Mouse (Mus musculus) left cerebral cortex, adult 9 months (tissue): Measurements from ENCODE around the gene Zcchc8.
"Not testable (repeated sequence)": the region's sequence is repeated elsewhere in the genome, so short reads cannot be mapped to it uniquely, and the experiment has no call there.

Experiments
- DNase-seq, 2 experiments: peaks; one replicate each; pipeline ENCODE4 v3.0.0; 2022; ENCODE audit warnings: low spot score in 2 of 2

Gene Zcchc8

DNA sequence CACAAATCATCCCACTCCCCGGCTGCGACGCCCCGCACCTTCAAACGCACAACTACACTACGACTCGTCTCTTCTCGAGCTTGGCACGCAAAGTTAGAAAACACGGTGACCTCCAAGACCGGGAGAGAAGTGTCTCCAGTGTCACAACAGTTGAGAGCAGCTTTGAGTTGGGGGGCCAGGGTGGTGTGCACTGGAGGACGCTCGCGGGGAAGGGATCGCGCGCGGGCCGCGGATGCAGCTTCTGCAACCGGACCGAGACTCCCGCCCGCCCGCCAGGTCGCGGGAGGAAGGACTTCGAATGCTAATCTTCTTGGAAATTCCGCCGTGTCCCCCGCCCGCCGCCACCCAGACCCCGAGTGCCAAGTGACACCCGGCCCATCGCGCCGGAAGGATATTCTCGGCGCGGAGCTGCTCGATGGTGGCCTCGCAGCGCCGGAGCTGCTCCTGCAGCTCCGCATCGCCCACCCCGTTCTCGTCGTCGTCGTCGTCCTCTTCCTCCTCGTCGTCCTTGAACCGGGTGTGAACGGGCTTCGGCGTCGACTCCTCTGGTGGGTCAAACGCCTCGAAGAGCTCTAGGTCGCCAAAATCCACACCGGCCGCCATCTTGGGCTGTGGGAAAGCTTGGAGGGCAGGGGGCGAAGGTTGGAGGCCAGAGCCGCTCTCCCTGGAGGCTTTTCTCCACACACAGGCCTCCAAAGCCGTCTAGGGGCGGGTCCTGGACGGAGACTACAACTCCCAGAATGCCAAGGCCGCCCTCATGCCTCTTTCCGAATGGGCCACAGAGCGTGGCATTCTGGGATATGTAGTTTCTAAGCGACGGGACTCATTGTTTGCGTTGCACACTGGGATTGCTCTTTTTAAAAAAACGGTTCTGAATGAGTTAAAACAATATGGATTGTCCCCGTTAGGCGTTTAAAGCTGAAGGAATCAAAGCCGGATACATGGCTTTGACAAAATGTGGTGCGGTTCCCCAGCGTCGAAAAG is at the start of gene Zcchc8:
TSS of gene Zcchc8 (minus strand) at position 773 of the 984 bp plus-strand sequence.
- DNase-seq = peak; percentile 93 to 98

- DNase-seq = not testable (repeated sequence)
Observed at GRCm38 (mm10) chr5:123766455-123766854, 45.6 kb upstream of the Zcchc8 start.

DNA sequence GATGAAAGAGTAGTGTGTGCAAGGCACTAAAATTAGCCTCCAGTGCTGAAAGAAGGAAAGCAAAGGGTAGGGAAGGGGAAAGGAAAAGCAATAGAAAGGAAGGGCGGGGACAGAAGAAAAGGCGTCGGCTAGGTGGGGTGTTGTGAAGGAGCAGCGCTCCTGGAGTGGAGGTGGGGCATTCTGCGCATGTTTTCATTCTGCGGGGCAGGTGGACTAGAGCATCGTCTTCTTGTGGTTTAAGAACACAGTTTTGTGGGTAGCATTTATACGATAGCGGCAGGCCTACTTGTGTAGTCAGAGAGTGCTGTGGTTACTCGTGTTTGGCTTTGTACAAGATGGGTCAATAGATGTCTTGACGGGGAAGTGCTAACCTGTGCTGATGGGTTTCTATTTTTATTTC is 44.6 kb upstream of the Zcchc8 start:
- DNase-seq = no peak

DNA sequence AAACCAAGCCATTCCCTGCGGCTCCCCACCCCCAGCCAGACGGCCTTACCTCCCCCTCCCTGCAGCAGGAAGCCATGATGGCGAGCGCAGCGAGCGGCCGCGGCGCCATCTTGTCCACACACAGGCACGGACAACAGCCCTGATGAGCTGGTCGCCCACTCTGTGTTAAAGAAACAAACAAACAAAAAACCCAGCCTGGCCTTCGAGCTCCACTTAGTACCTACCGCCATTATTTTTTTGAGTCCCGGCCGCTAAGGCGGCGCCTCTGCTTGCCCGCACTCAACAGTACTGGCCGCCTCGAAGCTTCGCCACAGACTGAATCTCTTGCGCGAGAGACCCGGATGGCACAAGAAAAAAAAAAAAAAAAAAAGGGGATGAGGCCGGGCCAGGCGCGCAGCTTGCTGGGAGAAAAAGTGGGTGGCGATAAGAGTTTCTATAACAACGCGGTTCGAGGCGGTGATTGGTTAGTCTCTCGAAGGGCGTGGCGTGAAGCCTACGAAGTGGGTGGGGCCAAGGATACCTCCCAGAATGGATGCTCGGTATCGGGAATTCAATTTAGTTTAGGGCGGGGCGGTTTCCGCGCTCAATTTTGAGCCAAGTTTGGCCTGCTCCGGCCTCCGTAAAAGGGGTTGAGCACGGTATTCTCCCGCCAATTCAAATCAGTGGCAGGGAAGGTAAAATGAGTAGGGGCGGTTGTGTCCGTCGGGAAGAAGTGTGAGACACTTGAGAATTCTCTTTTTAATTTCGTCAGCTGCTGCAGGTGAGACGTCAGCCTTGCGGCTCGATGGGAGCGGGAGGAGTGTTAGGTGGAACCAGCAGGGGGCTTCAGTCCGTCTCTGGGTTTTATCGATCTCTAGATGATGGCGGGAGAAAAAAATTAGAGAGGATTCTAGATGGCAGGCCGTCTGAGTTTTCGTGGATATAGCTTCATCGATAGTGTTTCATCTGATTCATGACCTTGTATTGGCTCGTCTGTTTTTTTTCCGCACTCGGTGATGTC is 28.5 kb upstream of the Zcchc8 start, which contains the start of the genes Rsrc2 and Kntc1:
TSS of gene Rsrc2 (minus strand) at position 350 of the 1,000 bp plus-strand sequence.
TSS of gene Kntc1 (plus strand) at position 652 of the 1,000 bp plus-strand sequence.
- DNase-seq = peak; percentile 99 to 100

- DNase-seq = no peak
Observed at GRCm38 (mm10) chr5:123748339-123749064, 27.6 kb upstream of the Zcchc8 start.

GRCm38 (mm10) chr5:123747604-123748003 is 26.7 kb upstream of the Zcchc8 start:
- no peak for DNase-seq

GRCm38 (mm10) chr5:123746253-123746652 is 25.4 kb upstream of the Zcchc8 start:
- DNase-seq = no peak

GRCm38 (mm10) chr5:123744358-123744757 is 23.5 kb upstream of the Zcchc8 start:
- DNase-seq = no peak

GRCm38 (mm10) chr5:123730981-123731380 is 10.1 kb upstream of the Zcchc8 start:
- DNase-seq = no peak

GRCm38 (mm10) chr5:123723816-123724215 is 2.9 kb upstream of the Zcchc8 start:
- DNase-seq = not testable (repeated sequence)

- DNase-seq = no peak
Observed at GRCm38 (mm10) chr5:123714622-123715021, 6.3 kb downstream of the Zcchc8 start.

DNA sequence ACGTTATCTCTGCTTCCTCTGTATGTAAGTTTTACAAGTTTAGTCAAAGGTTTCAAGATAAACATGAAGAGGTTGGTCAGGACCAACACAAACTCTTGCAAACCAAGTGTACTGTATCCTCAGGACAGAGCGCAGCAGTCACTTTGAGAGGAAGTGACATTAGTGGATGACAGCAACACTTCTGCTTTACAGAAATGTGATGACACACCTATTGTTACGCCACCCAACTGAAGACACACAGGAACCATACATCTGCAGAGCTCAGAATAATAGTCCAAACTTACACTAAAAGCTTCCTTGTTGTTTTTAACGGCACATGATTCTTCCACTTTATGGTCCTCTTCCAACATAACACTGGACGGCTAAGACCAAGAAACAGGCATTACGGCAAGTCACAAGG is 7.1 kb downstream of the Zcchc8 start:
- DNase-seq = no peak

- no peak for DNase-seq
Observed at GRCm38 (mm10) chr5:123709571-123709970, 11.3 kb downstream of the Zcchc8 start.

DNA sequence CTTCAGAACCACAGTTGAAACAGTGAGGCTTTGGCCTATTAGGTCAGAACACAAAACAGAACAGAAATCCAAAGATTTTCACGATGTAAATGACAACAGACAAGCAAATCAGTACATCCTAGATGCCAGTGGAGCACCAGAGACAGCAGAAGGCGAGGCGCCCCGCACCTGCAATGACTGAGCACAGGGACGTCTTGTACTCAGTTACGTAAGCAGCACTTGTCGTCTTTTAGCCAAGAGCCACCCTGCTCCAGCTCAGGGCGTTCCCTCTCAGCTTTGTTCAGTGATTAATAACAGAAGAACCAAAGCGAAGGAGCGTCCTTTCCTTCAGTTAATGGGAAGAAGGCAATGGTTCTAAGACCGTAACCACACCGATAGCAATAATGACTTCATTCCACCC is 12.3 kb downstream of the Zcchc8 start:
- DNase-seq = no peak

DNA sequence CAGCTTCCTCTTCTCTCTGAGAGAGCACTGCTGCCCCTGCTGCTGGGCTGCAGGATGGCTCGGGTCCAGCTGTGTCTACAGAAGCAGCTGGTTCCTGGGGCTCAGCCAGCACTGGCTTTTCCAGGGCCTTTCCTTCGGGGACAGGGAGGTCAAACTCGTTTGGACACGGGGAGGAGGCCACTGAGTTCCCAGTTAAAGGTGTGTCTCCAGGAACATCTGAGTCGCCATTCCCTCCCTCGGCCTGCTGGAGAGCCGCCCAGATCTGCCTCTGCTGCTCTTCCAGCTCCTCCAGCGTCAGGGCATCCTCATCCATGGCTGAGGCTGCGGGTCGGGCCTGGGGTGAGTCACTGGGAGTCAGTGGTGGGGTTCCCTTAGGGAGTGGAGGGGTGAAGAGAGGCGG is 20.3 kb downstream of the Zcchc8 start:
- DNase-seq = peak in 1 of 2 experiments; percentile 29

- peak in 1 of 2 experiments; percentile 51 for DNase-seq
Observed at GRCm38 (mm10) chr5:123699198-123699597, 21.7 kb downstream of the Zcchc8 start.

DNA sequence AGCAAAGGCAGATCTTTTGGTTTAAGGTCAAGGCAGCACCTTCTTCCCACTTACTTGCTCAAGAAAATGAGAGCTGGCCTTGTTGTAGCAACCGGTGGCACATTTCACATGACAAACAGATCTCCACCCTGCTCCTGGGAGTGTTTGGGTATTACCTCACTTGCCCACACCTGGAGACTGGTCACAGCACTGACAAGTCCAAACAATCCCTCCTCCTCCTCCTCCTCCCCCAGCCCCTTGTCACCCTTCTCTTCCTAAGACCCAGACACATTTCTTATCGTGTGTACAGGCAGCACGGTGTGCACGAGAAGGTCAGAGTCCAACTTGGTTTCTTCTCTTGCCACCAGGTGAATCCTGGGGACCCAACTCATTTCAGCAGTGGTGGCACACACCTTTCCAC is 23.9 kb downstream of the Zcchc8 start:
- DNase-seq = no peak

- no peak for DNase-seq
Observed at GRCm38 (mm10) chr5:123696244-123696643, 24.7 kb downstream of the Zcchc8 start.

GRCm38 (mm10) chr5:123694468-123694867 is 26.4 kb downstream of the Zcchc8 start:
- no peak for DNase-seq

DNA sequence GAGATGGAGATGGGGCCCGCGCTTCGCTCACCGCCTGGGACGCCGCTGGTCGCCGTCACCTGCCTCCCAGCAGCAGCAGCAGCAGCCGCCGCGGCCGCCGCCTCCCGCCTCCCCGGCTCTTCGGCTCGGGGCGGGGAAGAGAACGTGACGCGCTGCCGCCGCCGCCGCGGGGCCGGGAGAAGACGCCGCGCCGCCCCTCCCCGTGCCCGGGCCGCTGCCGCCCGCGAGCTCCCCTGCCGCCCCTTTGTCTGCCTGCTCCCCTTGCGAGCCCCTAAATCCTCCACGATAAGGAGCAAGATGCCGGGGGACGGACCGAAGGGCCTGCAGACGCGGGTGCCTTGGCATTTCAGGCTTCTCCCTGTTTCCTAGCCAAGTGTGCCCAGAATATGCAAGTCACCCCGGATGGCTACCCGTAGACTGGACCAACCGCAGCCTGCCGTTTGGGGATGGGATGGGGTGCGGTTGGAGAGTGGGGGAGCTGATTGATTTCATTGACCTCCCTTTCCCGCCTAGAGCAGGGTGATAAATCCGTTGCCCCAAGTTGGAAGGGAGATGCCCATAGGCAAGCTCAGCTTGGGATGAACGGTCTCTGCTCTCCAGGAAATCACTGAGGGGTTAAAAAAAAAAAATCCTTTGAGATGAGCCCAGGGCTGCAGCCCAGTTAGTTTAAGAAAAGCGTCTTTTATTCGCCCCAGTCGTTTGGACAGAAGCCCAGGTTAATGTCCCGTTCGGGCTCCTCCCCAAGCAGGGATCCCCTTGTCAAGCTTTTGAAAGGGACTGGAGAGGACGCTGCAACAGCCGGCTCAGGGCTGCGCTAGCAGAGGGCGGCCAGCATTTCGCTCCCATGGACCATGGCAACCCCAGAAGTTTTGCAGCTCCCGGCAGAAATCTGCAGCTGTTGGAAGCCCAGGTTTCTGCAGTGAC is 36.4 kb downstream of the Zcchc8 start, which contains the start of gene Clip1:
TSS of gene Clip1 (minus strand) at position 398 of the 924 bp plus-strand sequence.
- DNase-seq = peak; percentile 42 to 55
